Mouse (Mus musculus): ENCODE results near the gene Kcnip4.

Kcnip4 gene

GRCm38 (mm10) chr5:48412261-48412660, 1112.4 kb downstream of the Kcnip4 start:
- no peak for DNase-seq (ENCODE audit: low spot score)

DNA sequence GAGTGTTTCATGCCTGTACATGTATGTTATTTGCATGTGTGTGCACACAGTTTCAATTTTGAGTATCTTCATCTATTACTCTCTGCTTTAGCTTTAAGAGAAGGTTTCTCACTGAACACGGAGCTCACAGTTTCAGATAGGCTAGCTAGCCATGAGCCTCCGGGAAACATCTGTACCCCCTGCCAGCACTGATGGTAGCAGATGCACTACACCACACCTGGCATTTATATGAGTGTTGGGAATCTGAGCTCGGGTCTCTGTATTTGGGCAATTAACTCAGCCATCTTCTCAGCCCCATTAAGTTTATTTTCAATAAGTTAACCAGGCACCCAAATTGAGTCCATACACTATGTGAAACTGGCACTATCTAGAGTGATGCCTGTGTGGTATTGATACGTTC, 1113.2 kb downstream of the Kcnip4 start:
- no peak for DNase-seq (ENCODE audit: low spot score)

DNA sequence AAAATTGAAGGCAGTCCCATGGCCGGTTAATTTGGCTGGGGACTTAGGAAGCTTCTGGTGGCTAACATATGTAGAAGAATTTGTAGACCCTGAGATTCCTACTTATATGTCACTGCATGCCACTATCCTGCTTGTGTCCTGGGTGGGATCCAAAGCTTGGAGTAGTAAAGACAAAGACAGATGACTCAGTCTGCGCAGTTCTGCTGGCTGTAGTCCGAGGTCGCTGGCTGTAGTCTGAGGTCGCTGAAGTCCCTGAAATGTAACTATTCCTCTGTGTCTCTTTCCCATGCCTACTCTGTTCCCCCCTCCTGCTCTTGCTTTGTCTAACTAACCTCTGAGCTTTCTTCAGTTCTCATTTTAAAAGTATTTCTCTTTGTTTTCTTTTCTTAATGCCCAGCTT, 1114.4 kb downstream of the Kcnip4 start:
- no peak for DNase-seq (ENCODE audit: low spot score)

DNA sequence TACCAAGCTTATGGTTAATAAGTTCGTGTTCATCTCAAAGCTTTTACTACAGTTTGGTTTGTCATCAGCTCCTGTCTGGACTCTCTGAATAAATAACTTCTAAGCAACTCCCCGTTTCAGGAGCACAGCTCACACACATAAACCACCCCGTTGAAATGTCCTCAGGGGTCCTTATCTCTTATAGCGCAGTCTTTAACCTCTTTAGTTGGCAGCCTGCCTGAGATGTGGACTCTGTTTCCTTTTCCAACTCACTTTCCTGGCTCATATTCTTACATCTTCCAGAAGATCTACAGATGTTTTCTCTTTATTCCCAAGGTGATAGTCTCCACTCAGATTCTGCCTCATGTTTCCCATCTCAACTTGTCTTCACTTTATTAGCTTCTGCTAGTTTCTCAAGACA, 1116.4 kb downstream of the Kcnip4 start:
- no peak for DNase-seq (ENCODE audit: low spot score)

GRCm38 (mm10) chr5:48402497-48402896, 1122.2 kb downstream of the Kcnip4 start:
- no peak for DNase-seq (ENCODE audit: low spot score)

DNA sequence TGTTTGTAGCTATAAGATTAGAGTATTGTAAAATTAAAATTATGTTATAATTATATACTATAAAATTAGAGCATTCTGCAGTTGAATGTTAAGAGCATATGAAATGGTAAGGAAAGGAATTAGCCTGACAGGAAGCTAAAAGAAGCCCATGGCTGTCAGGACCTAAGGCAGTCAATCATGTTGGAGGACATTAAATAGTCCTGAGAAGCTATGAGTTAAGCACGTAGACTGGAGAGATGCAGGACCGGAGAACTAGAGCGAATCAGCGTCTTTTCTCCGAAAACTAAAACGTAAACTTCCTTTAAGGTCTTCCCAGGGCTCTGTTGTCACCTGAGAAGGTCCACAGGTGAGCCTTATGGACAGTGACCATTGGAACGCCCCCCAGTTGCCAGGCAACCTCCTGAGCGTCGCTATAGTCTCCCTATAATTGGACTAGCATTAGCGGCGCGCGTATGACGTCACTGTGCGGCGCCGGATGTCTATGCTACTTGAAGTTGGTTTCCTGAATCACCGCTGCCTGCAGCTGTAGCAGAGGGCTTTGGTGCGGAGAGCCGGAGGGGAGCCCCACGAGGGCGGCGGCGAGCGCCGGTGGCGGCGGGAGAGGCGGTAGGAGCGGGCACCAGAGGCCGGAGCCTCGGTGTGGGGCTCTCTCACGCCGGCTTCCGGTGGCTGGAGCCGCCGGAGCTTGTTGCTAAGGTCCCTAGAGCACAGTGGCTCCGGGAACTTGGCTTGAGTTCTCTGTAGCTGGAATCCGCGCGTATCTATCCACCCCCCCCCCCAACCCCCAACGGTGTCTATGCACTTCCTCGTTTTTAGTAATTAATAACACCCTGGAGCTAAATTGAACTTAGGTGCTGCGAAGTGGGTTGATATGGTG, 1152.6 kb downstream of the Kcnip4 start:
- peak; percentile 91 for DNase-seq (ENCODE audit: low spot score)

DNA sequence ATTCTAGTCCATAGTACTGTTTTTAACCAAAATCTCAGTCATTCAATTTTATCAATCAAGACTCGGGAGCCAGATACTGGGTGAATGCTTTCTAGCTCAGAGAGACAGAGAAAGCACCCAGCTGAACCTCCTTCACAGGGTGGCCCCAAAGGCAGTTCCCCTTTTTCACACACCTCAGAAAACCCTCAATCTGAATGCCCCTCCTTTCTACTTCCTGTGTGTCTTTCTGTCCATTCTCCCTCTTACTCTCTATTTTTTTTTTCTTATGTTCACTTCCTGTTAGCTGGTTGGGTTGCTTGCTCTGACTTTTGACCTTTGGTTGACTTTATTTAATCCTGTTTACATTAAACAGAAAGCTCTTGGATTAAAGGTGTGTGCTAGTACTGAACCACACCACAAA, 1175.4 kb downstream of the Kcnip4 start:
- DNase-seq (ENCODE audit: low spot score): no peak

DNA sequence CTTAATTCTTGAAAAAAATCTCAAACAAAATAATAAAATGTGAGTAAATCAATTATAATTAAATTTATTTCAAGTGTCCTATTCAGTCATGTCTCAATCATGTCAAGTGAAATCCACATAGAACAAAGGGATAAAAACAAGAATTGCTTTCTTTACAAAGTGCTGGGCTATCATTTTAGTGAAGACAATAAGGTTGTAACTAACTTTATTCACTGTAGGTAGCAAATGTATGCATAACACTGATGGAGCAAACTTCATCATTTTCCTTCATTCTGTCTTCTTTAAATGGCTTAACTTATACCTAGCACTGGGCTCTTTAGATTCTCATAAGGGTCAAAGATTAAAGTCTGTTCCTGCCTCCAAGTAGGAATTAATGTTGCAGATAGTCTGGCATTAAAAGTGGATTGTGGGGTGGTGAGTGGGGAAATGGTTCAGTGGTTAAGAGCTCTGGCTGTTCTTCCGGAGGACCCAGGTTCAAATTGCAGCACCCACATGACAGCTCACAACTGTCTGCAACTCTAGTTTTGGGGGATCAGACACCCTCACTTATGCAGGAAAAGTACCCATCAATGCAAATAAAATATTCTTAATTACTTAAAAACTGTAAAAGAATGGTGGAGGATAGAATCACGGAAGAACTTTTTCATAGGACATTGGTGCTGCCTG, 1178.6 kb downstream of the Kcnip4 start:
- DNase-seq (ENCODE audit: low spot score): no peak

DNA sequence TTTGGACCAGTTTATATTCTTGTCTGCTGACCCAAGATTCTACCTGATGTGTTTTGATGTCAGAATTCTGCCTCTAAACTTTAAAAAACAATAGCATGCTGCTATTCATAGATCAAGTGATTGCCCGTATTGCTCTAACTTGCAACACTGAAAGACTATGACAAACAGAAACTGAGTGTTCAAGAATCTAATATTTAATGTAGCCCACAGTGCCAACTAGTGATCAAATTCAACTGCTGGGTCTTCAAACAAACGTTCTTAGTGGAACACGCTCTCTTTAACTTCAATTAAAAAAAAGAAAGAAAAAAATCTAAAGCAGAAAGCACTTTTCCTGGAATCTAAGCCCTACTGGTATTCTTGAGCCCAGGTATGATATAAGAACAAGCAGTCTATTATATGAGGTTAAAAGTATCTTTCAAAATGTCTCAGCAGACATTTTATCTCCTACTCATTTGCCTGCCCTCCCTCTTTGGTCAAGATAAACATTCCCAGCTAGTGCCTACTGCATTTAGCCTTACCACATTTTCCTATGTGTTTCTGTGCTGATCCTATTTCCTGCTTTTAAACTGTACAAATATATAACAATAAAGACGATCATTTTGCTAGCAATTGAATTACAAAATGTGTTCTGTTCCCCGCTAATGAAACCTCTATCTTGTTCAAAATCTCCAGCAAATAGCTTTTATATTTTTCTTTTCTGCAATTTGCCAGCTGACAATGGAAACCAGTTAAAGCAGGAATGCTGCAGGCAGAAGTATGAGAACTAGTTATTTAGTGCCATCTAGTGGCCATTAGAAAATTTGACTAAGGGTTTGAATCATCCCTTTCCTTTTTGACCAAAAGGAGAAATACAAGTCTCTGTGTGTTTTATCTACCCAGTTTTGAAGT, 1179.4 kb downstream of the Kcnip4 start:
- DNase-seq (ENCODE audit: low spot score): no peak

DNA sequence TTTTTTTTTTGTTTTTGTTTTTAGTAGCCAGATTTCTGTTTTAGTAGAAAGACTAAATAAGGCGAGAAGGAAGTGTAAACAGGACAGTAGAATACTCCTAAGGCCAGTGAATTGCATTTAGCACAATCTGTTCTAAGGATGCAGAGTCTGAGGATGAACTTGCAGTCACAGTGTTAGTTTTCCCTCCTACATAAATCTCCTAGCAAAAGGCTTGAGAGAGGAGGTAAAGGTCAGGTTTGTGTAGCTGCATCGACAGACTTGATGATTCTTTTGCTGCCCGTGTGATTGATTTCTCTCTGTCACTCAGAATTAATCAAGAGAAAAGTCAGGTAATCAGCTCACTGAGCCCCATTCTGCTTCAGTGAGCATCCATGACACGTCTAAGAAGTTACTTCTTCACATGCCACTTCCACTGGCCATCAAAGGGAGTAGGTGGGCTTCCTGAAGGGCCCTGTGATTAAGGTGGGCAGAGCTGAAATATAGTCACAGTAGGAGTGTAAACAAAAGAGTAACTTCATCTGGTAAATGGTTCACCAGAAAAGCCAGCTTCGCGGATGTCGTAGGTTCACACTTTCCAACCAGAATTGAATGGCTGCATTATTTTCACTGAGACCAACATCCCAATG, 1183.8 kb downstream of the Kcnip4 start:
- no peak for DNase-seq (ENCODE audit: low spot score)

Measured in T-cell, adult 2 months (primary cell).